Mouse (Mus musculus): ENCODE data around the gene Slc11a2. TPM values are rescaled to one million over a fixed set of nuclear protein-coding genes. Genes with fewer than 3 reads are reported as not detected.
"Not testable (repeated sequence)": the region's sequence is repeated elsewhere in the genome, so short reads cannot be mapped to it uniquely, and the experiment has no call there.

Gene Slc11a2
- total RNA-seq, 2 experiments from 2014 or later: 38.4 to 52.0 TPM

DNA sequence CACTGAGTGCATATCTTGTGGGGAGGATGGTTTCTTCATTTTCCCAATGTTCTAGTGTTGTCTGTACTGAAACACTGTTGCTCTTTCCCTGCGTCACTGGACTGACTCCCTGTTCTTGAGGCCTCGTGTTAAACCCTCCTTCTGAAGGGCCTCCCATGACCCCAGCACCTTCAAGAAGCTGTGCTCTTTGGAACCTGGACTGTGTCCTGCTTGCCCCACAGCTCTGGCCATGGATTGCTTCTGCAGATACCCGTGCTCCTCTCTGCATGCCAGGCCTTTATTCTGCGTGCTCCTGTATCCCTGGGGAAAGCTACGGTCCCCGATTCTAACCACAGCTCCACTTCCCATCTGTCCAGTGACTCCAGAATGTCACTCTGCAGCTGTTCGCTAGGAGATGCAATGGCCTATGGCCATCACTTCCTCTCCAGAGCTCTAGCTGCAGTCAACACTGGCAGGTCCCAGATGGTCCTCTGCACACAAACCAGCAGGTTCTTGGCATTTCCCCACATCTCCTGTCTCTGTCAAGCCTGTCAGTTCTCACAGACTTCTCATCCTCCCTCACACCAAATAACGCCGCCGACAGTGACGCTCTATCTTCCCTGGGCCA is 5.2 kb upstream of the Slc11a2 start:
- TF ChIP-seq CTCF (IDR thresholded peaks at IDR 0.05): no peak
- no peak overlapping the region for H3K4me3 ChIP-seq
- intact Hi-C loops (cut with DNase I): no loop called here
- no peak for DNase-seq
- no peak overlapping the region for H3K27ac ChIP-seq

DNA sequence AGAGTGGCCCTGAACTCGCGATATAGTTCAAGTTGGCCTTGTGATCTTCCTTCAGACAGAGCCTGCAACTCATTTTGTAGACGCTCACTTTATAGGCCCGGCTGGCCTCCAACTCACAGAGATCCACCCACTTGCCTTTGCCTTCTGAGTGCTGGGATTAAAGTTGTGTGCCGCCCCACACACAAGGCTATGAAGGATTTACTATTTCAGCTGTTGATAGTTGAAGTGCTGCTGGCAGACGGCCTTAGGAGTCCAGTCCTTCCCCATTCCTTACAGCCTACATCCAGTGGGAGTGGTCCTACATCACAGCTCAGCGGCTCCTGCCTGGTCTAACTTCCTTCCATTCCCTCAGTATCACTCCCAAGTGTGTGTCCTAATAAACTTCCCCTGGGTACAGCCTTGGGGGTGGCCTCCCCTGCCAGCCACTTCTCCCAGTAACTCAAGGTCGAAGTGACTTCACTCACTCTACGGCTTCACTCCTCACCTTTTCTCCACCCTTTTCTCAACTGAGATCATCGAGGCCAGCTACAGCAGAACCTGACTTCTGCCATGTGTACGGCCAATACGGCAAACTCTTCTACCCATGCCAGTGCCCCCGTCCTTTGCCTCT is 3.5 kb upstream of the Slc11a2 start:
- intact Hi-C loops (cut with DNase I): no loop called here
- no peak for DNase-seq
- no peak overlapping the region for H3K27ac ChIP-seq

DNA sequence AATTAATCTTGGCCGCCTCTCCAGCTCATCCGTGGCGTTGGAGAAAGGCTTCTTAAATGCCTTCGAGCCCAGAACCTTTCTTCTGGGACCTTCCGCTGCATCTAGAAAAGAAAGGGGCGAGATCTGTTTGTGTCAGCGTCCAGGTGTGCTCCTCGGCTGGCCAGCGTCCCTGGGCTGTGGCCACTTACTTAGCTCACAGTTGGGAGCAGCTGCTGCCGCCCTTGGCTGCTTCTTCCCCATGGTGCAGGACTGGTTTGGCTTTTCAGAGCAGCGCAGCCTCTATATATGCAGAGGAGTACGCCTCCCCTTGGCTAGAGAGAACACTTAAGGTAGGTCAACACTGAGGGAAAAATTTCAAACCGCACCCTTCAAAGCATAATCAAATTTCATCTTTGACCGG is 956 bp downstream of the Slc11a2 start:
- intact Hi-C loops (cut with DNase I): loop anchor here (5.0 kb wide), 1 partner anchor 33 kb away; no protein-coding TSS in a partner anchor
- no peak for TF ChIP-seq CTCF (IDR thresholded peaks at IDR 0.05)
- Histone ChIP-seq H3K27ac (peak overlapping the region; percentile 6; the same call in 1 of the 2 replicates), H3K4me3 (peak overlapping the region; percentile 96)
- DNase-seq: peak; percentile 65

More for the DNA sequence above, 3.5 kb upstream of the Slc11a2 start:
- no peak for TF ChIP-seq CTCF (IDR thresholded peaks at IDR 0.05)
- H3K4me3 ChIP-seq: no peak overlapping the region

DNA sequence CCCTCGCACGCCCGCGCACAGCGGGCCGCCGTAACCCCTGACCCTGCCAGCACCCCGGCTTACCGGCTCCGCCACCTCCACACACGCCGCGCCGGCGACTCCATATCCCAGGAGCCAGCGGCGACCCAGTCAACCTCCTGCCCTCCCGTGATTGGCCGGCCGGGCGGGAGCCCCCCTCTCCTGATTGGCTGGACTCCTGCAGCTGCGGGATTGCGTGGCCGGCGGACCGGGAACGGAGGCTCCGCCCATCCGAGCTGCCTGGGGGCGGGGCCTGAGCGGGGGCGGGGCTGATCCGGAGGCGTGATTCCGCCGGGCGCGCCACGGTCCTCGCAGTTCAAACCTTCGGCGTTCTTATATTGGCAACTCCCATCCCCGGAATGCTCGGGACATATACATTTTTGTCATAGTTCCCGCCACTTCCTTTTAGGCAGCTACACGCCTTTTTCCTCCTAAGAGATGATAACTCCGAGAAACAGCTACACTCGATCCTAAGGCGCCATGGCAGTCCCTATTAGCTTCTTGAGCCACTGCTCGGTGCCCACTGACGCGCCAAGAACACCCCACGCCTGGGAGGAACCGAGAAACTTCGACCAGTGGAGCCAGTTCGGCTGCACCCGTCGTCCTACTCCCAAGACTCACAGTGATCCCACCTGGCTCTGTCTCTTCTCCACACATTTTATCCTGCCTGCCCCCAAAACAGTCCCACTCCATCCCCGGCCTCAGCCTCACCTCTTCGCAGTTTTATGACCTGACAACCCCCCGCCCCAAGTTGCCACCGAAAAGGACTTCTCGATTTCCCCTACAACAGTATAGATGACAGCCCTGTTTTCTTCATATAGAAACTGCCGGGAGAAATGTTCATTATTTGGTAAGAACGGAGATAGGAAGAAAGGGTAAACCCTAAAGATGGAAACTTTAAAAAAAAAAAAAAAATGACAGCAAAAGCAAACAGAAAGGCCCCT is 1.7 kb downstream of the Slc11a2 start:
- peak; percentile 99 for DNase-seq
- peak overlapping the region; percentile 96 for H3K4me3 ChIP-seq
- H3K27ac ChIP-seq: peak overlapping the region; percentile 93
- intact Hi-C loops (cut with DNase I): loop anchor here (5.0 kb wide), 1 partner anchor 34 kb away; no protein-coding TSS in a partner anchor
- TF ChIP-seq CTCF (IDR thresholded peaks at IDR 0.05): no peak

DNA sequence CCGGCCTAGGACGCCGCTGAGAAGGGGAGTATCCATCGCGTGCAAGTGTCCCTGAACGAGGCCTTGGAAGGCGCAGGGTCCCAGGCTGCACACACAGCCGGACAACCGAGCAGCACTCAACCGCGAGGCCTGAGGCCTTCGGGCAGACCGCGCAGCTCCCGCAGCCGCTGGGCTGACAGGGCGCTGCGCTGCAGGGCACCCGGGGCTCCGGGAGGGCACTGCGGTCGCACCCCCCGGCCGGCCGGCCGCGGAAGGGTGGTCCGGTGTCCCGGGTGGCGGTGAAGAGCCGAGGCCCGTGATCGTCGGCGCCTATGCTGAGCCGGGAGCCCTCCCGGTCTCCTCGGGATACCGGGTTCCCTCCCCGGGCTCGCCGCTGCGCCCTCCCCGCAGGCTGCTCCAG is 2.4 kb downstream of the Slc11a2 start:
- DNase-seq: peak; percentile 68
- intact Hi-C loops (cut with DNase I): loop anchor here (5.0 kb wide), 1 partner anchor 35 kb away; no protein-coding TSS in a partner anchor
- peak overlapping the region; percentile 93 for H3K27ac ChIP-seq
- TF ChIP-seq CTCF (IDR thresholded peaks at IDR 0.05): no peak
- H3K4me3 ChIP-seq: peak overlapping the region; percentile 96

DNA sequence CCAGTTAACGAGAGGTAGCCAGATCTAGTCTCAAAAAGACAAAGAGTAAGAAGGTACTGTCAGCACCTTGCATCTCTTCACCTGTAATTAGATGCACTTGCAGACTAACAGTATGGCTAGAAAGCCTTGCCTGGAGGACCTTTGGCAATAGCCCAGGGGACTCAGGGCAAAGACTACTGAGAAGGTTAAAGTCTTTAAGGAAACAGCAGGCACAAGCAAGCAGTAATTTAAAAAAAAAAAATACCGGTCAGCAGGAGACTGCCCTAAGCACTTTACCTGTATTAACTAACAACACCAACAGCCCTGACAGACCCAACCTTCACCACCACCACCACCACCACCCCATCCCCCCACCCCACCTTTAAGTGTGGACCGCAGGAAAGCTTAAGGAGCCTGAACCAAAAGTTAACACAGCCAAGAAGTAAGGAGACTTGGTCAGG is 3.1 kb downstream of the Slc11a2 start, which contains the start of gene Gm5475:
Gene Gm5475, plus strand, starts transcription at position 390 of the 440 bp plus-strand sequence.
- peak within 1 kb of the TSS; percentile 93 for H3K27ac ChIP-seq
- intact Hi-C loops (cut with DNase I): loop anchor here (5.0 kb wide), 1 partner anchor 36 kb away; no protein-coding TSS in a partner anchor
- H3K4me3 ChIP-seq: peak within 1 kb of the TSS; percentile 96
- DNase-seq: not testable (repeated sequence)

DNA sequence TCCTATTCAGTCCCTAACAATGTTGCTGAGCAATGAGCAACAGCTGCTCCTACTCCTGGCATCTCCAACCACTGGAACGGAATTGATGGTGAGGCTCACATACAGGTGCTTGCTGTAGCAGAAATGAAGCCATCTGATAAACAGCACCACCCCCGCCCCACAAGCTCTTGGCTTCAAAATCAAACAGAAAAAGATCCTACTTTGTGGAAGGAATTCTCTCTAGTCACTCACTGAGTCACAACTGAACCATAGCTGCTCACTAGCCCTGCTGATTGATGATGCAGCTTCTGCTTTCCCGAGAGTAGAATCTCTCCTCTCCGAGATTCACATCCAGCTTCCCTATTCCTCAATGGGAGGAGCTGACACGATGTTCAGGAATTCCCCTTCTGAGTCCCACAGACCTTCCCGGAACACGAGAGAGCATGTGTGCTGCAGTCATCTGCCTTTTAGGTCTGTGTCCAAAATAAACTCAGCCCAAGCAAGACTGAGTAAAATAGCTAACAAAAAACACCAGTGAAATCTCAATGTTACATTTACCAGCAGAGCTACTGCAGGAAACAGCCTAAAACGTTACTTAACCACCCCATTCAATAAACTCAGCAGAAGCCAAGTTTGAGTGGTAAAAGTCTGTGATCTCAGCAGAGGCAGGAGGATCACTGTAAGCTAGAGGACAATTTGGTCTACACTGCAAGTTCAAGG is 3.7 kb downstream of the Slc11a2 start:
- peak overlapping the region; percentile 96 for H3K4me3 ChIP-seq
- no peak for TF ChIP-seq CTCF (IDR thresholded peaks at IDR 0.05)
- H3K27ac ChIP-seq: peak overlapping the region; percentile 78
- intact Hi-C loops (cut with DNase I): loop anchor here (5.0 kb wide), 1 partner anchor 36 kb away; no protein-coding TSS in a partner anchor
- DNase-seq: no peak

DNA sequence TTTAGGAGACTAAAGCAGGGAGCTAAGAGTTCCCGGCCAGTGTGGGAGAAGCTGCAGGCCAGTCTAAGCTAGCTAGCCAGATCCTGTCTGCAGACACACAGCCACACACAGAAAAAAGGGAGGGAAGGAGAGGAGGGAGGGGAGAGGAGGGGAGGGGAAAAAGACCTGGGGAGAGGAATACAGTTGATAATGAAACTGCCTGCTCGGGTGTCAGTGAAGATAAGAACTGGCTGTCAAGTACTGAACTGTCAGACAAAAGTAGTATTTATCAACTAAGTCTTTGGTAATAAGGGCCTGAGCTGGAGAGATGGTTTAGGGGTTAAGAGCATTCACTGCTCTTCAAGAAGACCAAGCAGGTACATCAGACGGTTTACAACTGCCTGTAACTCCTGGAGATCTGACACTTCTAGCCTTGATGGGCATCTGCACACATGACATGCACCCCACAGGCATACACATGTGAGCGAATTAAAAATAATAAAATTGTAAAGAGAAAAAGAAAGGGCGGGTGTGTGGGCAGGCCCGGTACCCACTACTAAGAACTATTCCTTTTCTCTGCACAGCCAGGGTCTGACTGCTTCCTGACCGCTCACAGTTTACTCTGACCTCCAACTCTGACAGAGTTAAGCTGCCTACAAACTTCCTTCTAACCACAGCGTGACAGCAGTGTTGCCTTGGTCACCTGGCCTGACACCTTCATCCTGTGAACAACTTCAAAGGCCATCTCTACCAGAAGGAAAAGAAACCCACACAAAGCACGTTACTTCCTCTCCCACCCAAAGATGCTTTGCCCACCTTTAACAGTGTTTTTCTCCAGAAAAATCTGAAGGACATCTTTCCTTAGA is 4.7 kb downstream of the Slc11a2 start:
- TF ChIP-seq CTCF (IDR thresholded peaks at IDR 0.05): no peak
- Histone ChIP-seq H3K27ac (peak overlapping the region; percentile 78), H3K4me3 (peak overlapping the region; percentile 39)
- DNase-seq: no peak
- intact Hi-C loops (cut with DNase I): loop anchor here (5.0 kb wide), 1 partner anchor 37 kb away; no protein-coding TSS in a partner anchor

DNA sequence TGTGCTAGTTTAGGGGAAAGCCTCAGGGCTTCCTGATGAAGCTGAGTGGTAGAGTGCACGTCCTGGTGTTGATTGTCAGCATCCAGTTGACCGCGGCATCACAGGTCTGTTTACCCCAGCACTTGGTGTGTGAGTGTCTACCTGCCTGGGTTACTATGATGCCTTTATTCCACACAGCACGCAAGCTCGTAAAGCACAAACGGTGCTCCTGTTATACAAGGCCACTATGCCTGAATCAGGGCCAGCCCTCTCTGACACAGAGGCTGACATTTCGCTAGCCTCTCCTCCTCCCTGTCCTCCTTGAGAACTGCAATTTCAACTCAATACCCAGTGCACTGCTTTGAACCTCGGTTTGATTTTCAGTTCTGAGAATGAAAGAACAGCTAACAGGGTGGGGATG is 5.6 kb downstream of the Slc11a2 start:
- Histone ChIP-seq H3K4me3 (peak overlapping the region; percentile 39), H3K27ac (peak overlapping the region; percentile 78)
- peak; percentile 70 for DNase-seq
- intact Hi-C loops (cut with DNase I): no loop called here
- no peak for TF ChIP-seq CTCF (IDR thresholded peaks at IDR 0.05)

DNA sequence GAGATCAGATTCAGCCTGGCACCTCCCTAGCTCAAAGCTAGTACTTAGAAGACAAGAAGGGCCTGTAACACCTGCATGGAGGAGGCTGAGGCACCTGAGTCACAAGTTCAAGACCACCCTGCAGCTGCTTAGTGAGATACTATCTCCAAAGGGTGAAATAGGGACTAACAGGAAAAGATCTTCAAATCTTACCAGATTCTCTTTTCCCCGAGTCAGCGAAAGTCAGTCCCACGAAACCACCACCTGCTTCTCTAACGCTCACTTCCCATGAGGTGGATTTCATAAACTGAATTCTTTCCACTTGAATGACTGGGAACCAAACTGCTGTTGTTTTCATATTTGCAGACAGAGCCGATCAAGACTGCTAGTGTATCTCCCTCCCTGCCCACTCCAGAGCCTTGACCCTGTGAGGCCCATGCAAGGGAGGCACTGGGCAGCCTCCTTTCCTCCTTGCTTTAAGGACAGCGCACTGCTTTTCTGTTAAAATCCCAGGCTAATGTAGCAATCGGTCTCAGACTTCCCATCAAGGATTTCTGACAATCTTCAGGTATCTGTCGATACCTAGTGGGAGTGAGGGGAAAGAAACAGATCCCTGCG is 6.9 kb downstream of the Slc11a2 start:
- no peak for DNase-seq
- intact Hi-C loops (cut with DNase I): no loop called here
- no peak for TF ChIP-seq CTCF (IDR thresholded peaks at IDR 0.05)
- Histone ChIP-seq H3K27ac (peak overlapping the region; percentile 58; the same call in 1 of the 2 replicates), H3K4me3 (no peak overlapping the region)

DNA sequence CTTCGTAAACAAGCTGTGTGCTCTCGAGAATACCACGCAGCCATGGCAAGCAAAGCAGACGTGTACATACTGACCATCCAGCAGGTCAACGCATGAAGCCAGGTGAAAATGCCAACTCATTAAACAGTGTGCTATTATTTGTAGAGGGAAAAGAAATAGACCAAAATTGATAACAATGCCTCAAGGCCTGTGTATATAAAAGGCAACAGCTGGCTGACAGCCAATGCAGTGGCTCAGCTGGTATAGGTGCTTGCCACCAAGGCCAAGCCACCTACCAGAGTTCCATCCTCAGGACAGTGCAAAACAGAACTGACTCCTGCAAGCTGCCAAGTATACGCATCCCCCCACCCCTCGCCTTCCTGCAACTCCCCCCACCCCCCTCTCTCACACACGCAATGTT is 9.2 kb downstream of the Slc11a2 start:
- intact Hi-C loops (cut with DNase I): no loop called here
- Histone ChIP-seq H3K27ac (peak overlapping the region; percentile 83; the same call in 1 of the 2 replicates), H3K4me3 (no peak overlapping the region)
- no peak for TF ChIP-seq CTCF (IDR thresholded peaks at IDR 0.05)
- DNase-seq: no peak

Measured in gastrocnemius, adult 2 months (tissue).